ENCODE assay signal across 26 mouse cellular contexts in the genomic region with DNA sequence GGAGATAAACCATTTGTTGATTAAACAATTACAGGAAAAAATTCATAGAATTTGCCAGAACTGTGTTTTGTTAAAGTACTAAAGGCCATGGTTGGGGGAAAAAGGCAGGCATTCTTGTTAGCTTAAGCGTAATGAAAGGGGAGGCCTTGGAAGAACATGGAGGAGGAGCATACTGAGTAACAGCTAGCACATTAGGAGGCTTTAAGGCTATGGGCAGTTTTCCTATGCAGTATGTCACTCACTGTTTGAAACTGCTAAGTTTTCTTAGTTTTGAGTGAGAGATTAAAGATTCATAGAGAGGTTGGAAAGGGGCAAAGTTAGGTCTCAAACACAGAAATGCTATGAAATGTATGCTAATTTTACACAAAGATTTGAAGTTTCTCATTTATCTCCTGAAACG.
"Had no signal": no experiment of that assay in that cellular context is flagged by ENCODE, and none has a peak within 500 bp of the region (broad histone marks: within the 10 kb centered on the region; RNA-seq: fewer than 3 reads in every experiment).

No protein-coding gene starts in this region.

- H3K27me3 ChIP-seq: embryonic facial prominence, embryonic 12.5 days; embryonic facial prominence, embryonic 13.5 days; embryonic facial prominence, embryonic 15.5 days; forebrain, embryonic 12.5 days; forebrain, embryonic 13.5 days; forebrain, embryonic 15.5 days had no signal

- DNase-seq: cerebellum, adult 9-11 months; cerebellum, postnatal 10 days; cerebellum, postnatal 14 days; cerebellum, postnatal 25 days; cerebellum, postnatal 36 days; embryo, embryonic 11 days; forebrain, postnatal 0 days; gastrocnemius, adult 2 months; gastrocnemius, postnatal 14 days; gastrocnemius, postnatal 25 days; gastrocnemius, postnatal 36 days; heart, adult 11 months; heart, adult 18-20 months; heart, adult 2 months had no signal

- H3K27ac ChIP-seq: embryonic facial prominence, embryonic 10.5 days; embryonic facial prominence, embryonic 12.5 days; embryonic facial prominence, embryonic 13.5 days; embryonic facial prominence, embryonic 15.5 days; forebrain, embryonic 10.5 days; forebrain, embryonic 12.5 days; forebrain, embryonic 13.5 days; forebrain, embryonic 15.5 days; gastrocnemius, adult 2 months; heart, adult 2 months; heart, embryonic 10.5 days had no signal

- ATAC-seq: forebrain, embryonic 13.5 days; forebrain, embryonic 14.5 days; forebrain, embryonic 15.5 days; forebrain, embryonic 16.5 days; forebrain, postnatal 0 days had no signal

- H3K9me3 ChIP-seq: embryonic facial prominence, embryonic 10.5 days; embryonic facial prominence, embryonic 12.5 days; embryonic facial prominence, embryonic 13.5 days; embryonic facial prominence, embryonic 15.5 days; forebrain, embryonic 10.5 days; forebrain, embryonic 12.5 days; forebrain, embryonic 13.5 days; forebrain, embryonic 15.5 days; heart, embryonic 10.5 days had no signal

- H3K36me3 ChIP-seq: embryonic facial prominence, embryonic 10.5 days; embryonic facial prominence, embryonic 12.5 days; embryonic facial prominence, embryonic 13.5 days; embryonic facial prominence, embryonic 15.5 days; forebrain, embryonic 10.5 days; forebrain, embryonic 12.5 days; forebrain, embryonic 15.5 days; heart, embryonic 10.5 days had no signal

- H3K4me2 ChIP-seq: embryonic facial prominence, embryonic 12.5 days; embryonic facial prominence, embryonic 13.5 days; embryonic facial prominence, embryonic 15.5 days; forebrain, embryonic 12.5 days; forebrain, embryonic 13.5 days; forebrain, embryonic 15.5 days had no signal

- H3K9ac ChIP-seq: embryonic facial prominence, embryonic 12.5 days; embryonic facial prominence, embryonic 13.5 days; embryonic facial prominence, embryonic 15.5 days; forebrain, embryonic 12.5 days; forebrain, embryonic 13.5 days; forebrain, embryonic 15.5 days; forebrain, postnatal 0 days had no signal

- H3K4me3 ChIP-seq: embryonic facial prominence, embryonic 10.5 days; embryonic facial prominence, embryonic 12.5 days; embryonic facial prominence, embryonic 13.5 days; embryonic facial prominence, embryonic 15.5 days; erythroblast, embryonic 14.5 days; forebrain, embryonic 10.5 days; forebrain, embryonic 12.5 days; forebrain, embryonic 13.5 days; forebrain, embryonic 15.5 days; gastrocnemius, adult 2 months; heart, adult 2 months; heart, embryonic 10.5 days had no signal
